Mouse (Mus musculus) liver, embryonic 11.5 days (tissue): Measurements from ENCODE around the gene Pip5k1c. TPM values are rescaled to one million over a fixed set of nuclear protein-coding genes. Genes with fewer than 3 reads are reported as not detected.

ENCODE experiments used
- ATAC-seq: fragments of 200-750 bp; cut with Nextera tagmentation; replicated peaks from 2 replicates; pipeline ENCODE4 v1.8.0; 2017; ENCODE audit warnings: moderate number of reproducible peaks, mild to moderate bottlenecking, moderate TSS enrichment, moderate library complexity; ENCODE audit not compliant: low FRiP score
- DNase-seq: peaks from one replicate; pipeline ENCODE4 v3.0.0-alpha.2; 2017; ENCODE audit warnings: low spot score
- H3K27ac ChIP-seq: fragments of 300-500 bp; sonication (generic); 2 replicates; pipeline ENCODE4 v1.5.1; 2014; ENCODE audit warnings: mild to moderate bottlenecking, low read depth, low read length, control low read depth
- H3K27me3 ChIP-seq: fragments of 300-500 bp; sonication (generic); replicated peaks from 2 replicates; pipeline ENCODE4 v1.6.1; 2014; ENCODE audit warnings: low read length, mixed read lengths; ENCODE audit not compliant: control insufficient read depth, insufficient read depth
- H3K36me3 ChIP-seq: fragments of 300-500 bp; sonication (generic); 2 replicates; pipeline ENCODE4 v1.6.1; 2014; ENCODE audit warnings: mild to moderate bottlenecking, low read length, moderate library complexity, mixed read lengths; ENCODE audit not compliant: control insufficient read depth, insufficient read depth
- H3K4me1 ChIP-seq: fragments of 300-500 bp; sonication (generic); replicated peaks from 2 replicates; pipeline ENCODE4 v1.6.1; 2014; ENCODE audit warnings: low read length, mixed read lengths; ENCODE audit not compliant: control insufficient read depth, insufficient read depth
- H3K4me2 ChIP-seq: fragments of 300-500 bp; sonication (generic); 2 replicates; pipeline ENCODE4 v1.6.1; 2014; ENCODE audit warnings: mild to moderate bottlenecking, control low read depth, moderate library complexity
- H3K4me3 ChIP-seq: fragments of 300-500 bp; sonication (generic); 2 replicates; pipeline ENCODE4 v1.5.1; 2014; ENCODE audit warnings: low read depth, low read length, control low read depth
- H3K9ac ChIP-seq: fragments of 300-500 bp; sonication (generic); 2 replicates; pipeline ENCODE4 v1.6.1; 2014; ENCODE audit warnings: low read depth, low read length, control low read depth
- H3K9me3 ChIP-seq: fragments of 300-500 bp; sonication (generic); 2 replicates; pipeline ENCODE4 v1.6.1; 2016; ENCODE audit warnings: low read length, inconsistent platforms, mixed read lengths; ENCODE audit not compliant: control insufficient read depth
- WGBS: fragments of 180-500 bp; shearing (Covaris S2); extraction: QIAGEN DNeasy Blood & Tissue Kit; methylation state at CpG from one replicate; pipeline ENCODE4 v1.1.7; 2014; 5-methylcytosine and 5-hydroxymethylcytosine counted together
- polyA plus RNA-seq: library from polyadenylated mRNA; unstranded; fragments of >200 nt; fragmentation: Nextera tagmentation; extraction: Ambion mirVana; gene quantifications from 2 replicates; pipeline ENCODE4 v1.2.1, GENCODE M21; 2014

Gene Pip5k1c
- polyA plus RNA-seq, 1 experiment from 2014 or later: 40.0 TPM

GRCm38 (mm10) chr10:81287513-81288157, 5.1 kb upstream of the Pip5k1c start:
- Histone ChIP-seq H3K4me3 (no peak overlapping the region), H3K27me3 (peaks cover 40% of the 10 kb centered on the region), H3K9ac (no peak overlapping the region), H3K9me3 (no peaks in the 10 kb centered on the region), H3K36me3 (no peaks in the 10 kb centered on the region), H3K4me2 (no peak overlapping the region), H3K4me1 (peaks cover 29% of the 10 kb centered on the region), H3K27ac (no peak overlapping the region)
- WGBS: 57% methylated on average over 8 of the region's 8 CpGs
- DNase-seq (peak; percentile 73), ATAC-seq (no peak)

- no peak for ATAC-seq
- DNase-seq: no peak
- Histone ChIP-seq H3K4me3 (no peak overlapping the region), H3K4me1 (peaks cover 31% of the 10 kb centered on the region), H3K36me3 (no peaks in the 10 kb centered on the region), H3K27me3 (peaks cover 31% of the 10 kb centered on the region), H3K4me2 (no peak overlapping the region), H3K9ac (no peak overlapping the region), H3K9me3 (no peaks in the 10 kb centered on the region), H3K27ac (no peak overlapping the region)
- 30% methylated on average over 6 of the region's 6 CpGs for WGBS
These were observed 4.2 kb upstream of the Pip5k1c start for GRCm38 (mm10) chr10:81288601-81289000.

- H3K36me3 ChIP-seq: no peaks in the 10 kb centered on the region
- peaks cover 25% of the 10 kb centered on the region for H3K27me3 ChIP-seq
- no peak overlapping the region for H3K4me2 ChIP-seq
- DNase-seq (no peak), ATAC-seq (no peak)
- peaks cover 38% of the 10 kb centered on the region for H3K4me1 ChIP-seq
- no peaks in the 10 kb centered on the region for H3K9me3 ChIP-seq
- H3K27ac ChIP-seq: no peak overlapping the region
- H3K9ac ChIP-seq: no peak overlapping the region
- WGBS: 4% methylated on average over 7 of the region's 7 CpGs
- no peak overlapping the region for H3K4me3 ChIP-seq
These were observed 3.5 kb upstream of the Pip5k1c start for GRCm38 (mm10) chr10:81289278-81289677.

GRCm38 (mm10) chr10:81289811-81290210, 3.0 kb upstream of the Pip5k1c start:
- H3K4me1 ChIP-seq: peaks cover 43% of the 10 kb centered on the region
- no peak overlapping the region for H3K4me3 ChIP-seq
- H3K27me3 ChIP-seq: peaks cover 19% of the 10 kb centered on the region

GRCm38 (mm10) chr10:81290698-81291460, 1.9 kb upstream of the Pip5k1c start:
- Histone ChIP-seq H3K4me2 (peak overlapping the region; percentile 24), H3K27me3 (peaks cover 13% of the 10 kb centered on the region), H3K9ac (no peak overlapping the region), H3K9me3 (no peaks in the 10 kb centered on the region), H3K27ac (0 out of 2 replicates have a peak overlapping the region, but pooled peaks have one; percentile 15), H3K4me1 (peaks cover 50% of the 10 kb centered on the region), H3K36me3 (no peaks in the 10 kb centered on the region), H3K4me3 (no peak overlapping the region)
- DNase-seq: no peak
- 30% methylated on average over 24 of the region's 24 CpGs for WGBS
- no peak for ATAC-seq

More at GRCm38 (mm10) chr10:81289811-81290210, 3.0 kb upstream of the Pip5k1c start:
- ATAC-seq (no peak), DNase-seq (no peak)
- H3K36me3 ChIP-seq: no peaks in the 10 kb centered on the region
- no peaks in the 10 kb centered on the region for H3K9me3 ChIP-seq
- no peak overlapping the region for H3K27ac ChIP-seq
- H3K9ac ChIP-seq: no peak overlapping the region
- H3K4me2 ChIP-seq: no peak overlapping the region
- 60% methylated on average over 14 of the region's 14 CpGs for WGBS

- no peak within 1 kb of the TSS for H3K4me3 ChIP-seq
- no peak for ATAC-seq
- H3K4me1 ChIP-seq: peaks cover 46% of the 10 kb centered on the region
These were observed 1.2 kb upstream of the Pip5k1c start, which contains the start of gene Tjp3 for GRCm38 (mm10) chr10:81291511-81292104. Gene Tjp3, minus strand, starts transcription at chr10:81291581.

GRCm38 (mm10) chr10:81293334-81294030, 719 bp downstream of the Pip5k1c start:
- H3K9me3 ChIP-seq: no peaks in the 10 kb centered on the region
- H3K36me3 ChIP-seq: peaks cover 5% of the 10 kb centered on the region; the same call in 1 of the 2 replicates
- no peak for ATAC-seq
- no peak for DNase-seq
- peak overlapping the region; percentile 72 for H3K4me3 ChIP-seq
- peak overlapping the region; percentile 95 for H3K4me2 ChIP-seq
- peaks cover 59% of the 10 kb centered on the region for H3K4me1 ChIP-seq
- WGBS: 3% methylated on average over 25 of the region's 25 CpGs
- peak overlapping the region; percentile 87 for H3K9ac ChIP-seq
- H3K27ac ChIP-seq: peak overlapping the region; percentile 83
- H3K27me3 ChIP-seq: peaks cover 13% of the 10 kb centered on the region

More at GRCm38 (mm10) chr10:81291511-81292104, 1.2 kb upstream of the Pip5k1c start, which contains the start of gene Tjp3:
- Histone ChIP-seq H3K27ac (0 out of 2 replicates have a peak within 1 kb of the TSS, but pooled peaks have one; percentile 15), H3K36me3 (0 out of 2 replicates have a peak, but pooled peaks cover 2% of the 10 kb centered on the region), H3K4me2 (peak within 1 kb of the TSS; percentile 24), H3K9me3 (no peaks in the 10 kb centered on the region), H3K27me3 (peaks cover 13% of the 10 kb centered on the region), H3K9ac (no peak within 1 kb of the TSS)
- 52% methylated on average over 9 of the region's 9 CpGs for WGBS
- no peak for DNase-seq

- DNase-seq: no peak
- peak overlapping the region; percentile 95 for H3K4me2 ChIP-seq
- peaks cover 13% of the 10 kb centered on the region for H3K27me3 ChIP-seq
- no peaks in the 10 kb centered on the region for H3K9me3 ChIP-seq
- no peak for ATAC-seq
- H3K9ac ChIP-seq: peak overlapping the region; percentile 87
- peak overlapping the region; percentile 72 for H3K4me3 ChIP-seq
- H3K4me1 ChIP-seq: peaks cover 64% of the 10 kb centered on the region
- H3K27ac ChIP-seq: no peak overlapping the region
- peaks cover 5% of the 10 kb centered on the region; the same call in 1 of the 2 replicates for H3K36me3 ChIP-seq
- WGBS: 42% methylated on average over 8 of the region's 8 CpGs
These were observed 1.7 kb downstream of the Pip5k1c start for GRCm38 (mm10) chr10:81294442-81294841.
